Mouse (Mus musculus) cerebellum, postnatal 36 days (tissue): Measurements from ENCODE around the gene Gm7534.

Source experiments
- DNase-seq, 2 experiments: peaks; one replicate each; pipeline ENCODE4 v3.0.0; 2021 to 2022; ENCODE audit warnings: mixed read lengths in 2 of 2

The Gm7534 gene

GRCm38 (mm10) chr4:134202904-134203303 lies at the start of gene Gm7534:
Gene Gm7534 (minus strand): TSS chr4:134203004.
- no peak for DNase-seq

DNA sequence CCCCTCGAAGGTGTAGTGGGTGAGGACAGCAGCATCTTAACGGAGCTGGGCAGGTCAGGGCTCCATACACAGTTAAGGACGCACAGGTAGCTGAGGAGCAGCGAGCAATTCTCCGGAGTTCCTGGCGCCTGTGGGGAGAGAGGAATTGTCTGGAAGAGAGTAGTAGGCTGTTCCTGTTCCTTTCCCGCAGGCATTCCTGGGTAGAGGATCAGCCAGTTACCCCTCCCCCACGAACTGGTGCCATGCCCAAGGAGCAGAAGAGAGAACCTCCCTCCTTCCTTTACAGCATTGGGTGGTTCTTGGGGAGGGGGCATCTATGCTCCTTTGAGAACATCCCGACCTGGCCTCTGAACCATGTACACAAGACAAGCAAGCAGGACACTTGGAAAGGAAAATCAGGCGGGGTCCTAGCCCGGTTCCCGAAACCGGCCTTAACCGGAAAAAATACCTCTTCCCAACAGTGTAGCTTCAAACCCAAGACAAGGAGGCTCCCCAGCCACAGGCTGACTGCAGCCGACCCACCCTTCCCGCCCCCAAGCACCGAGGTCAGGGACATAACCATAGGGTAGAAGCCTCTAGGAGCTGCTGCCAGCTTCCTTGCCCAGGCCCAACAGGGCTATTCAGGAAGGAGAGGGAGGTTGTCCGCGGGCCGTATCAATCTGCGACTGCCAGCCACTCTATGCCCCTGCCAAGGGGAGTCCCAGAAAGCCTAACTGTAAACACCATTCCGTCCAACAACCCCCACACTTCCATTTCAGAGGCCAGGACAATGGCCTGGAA lies 49.5 kb upstream of the Gm7534 start:
- DNase-seq: no peak

DNA sequence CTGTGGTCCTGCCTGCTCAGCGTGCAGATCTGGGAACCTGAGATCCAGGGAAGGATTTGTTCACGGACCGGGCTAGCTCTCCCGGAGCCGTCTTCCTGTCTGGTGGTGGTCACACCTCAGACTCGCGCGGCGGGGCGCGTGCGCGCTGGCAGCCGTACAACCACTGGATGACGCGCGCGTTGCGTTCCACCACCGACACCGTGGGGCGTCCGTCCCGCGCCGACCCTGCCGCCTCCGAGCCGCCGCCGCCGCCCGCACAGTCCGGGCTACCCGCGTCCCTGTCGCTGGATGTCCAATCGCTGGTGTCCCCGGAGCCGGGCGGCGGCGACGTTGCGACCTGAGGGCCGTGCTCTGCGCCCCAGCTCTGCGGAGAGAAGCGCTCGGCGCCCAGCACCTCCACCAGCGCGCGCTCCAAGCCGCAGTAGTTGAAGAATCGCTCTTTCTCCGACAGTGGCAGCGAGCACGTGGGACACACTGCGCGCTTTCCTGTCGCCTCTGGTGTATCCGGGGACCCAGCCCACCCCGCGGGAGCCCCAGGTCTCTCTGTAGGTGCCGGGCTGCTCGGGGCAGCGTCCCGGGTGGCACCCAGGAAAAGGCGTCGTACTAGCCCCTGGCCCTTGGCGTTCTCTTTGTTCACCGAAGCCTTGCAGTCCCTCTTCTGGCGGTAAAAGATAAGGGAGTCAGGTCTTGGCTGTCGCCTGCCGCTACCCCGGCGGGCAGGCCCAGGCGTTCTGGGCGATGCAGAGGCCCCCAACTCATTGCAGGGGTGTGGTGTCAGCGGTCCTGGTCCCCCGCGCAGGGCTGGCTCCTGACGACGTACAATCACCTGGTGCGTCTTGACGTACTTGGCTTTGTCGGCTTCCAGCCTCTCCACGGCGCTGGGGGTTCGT lies 48.7 kb upstream of the Gm7534 start:
- peak in 1 of 2 experiments; percentile 22 for DNase-seq

- DNase-seq: no peak
Measured at GRCm38 (mm10) chr4:134250930-134251240, 48.1 kb upstream of the Gm7534 start.

- DNase-seq: no peak
Measured at GRCm38 (mm10) chr4:134250116-134250929, 47.5 kb upstream of the Gm7534 start.

DNA sequence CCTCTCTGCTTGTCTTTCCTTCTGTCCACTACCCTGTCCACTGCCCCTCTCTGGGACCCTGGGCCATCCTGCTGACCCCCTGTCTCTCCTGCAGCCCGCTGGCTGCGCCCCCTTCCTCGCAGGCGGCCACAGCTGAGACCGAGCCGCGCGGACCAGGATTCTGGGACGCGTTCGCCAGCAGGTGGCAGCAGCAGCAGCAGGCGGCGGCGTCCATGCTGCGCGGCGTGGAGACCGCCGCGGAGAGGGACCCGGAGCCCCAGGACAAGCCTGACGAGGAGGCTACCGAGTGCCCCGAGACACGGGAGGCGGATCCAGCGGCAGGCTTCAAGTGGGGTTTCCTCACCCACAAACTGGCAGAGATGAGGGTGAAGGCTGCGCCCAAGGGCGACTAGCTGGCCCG lies 46.8 kb upstream of the Gm7534 start:
- peak; percentile 59 to 69 for DNase-seq

DNA sequence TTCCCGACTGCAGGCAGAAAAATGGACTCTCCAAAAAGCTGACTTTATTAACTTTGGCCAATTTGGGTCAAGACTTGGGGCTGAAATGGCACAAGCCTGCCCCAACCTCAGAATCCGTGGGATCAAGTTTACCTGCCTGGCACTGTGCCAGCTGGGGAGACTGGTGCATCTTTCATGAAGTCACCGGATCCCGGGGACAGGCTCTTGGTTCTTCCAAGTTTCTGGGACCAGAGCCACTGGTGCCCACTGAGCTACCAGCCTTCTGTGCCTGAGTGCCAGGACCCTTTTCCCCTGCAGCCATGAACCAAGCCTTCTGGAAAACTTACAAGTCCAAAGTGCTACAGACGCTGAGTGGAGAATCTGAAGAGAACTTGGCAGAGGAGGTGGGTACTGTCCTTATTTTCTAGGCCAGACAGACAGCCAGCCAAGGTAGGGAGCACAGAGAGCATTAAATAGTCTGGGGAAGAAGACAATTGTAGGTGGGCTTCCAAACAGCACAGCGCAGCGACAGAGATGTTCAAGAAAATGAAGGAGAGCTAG lies 44.0 kb upstream of the Gm7534 start, which contains the start of gene Gm30191:
Gene Gm30191 (plus strand): TSS at position 217 of the 540 bp plus-strand sequence.
- peak; percentile 19 to 28 for DNase-seq

GRCm38 (mm10) chr4:134246256-134246655 lies 43.5 kb upstream of the Gm7534 start:
- DNase-seq: no peak

DNA sequence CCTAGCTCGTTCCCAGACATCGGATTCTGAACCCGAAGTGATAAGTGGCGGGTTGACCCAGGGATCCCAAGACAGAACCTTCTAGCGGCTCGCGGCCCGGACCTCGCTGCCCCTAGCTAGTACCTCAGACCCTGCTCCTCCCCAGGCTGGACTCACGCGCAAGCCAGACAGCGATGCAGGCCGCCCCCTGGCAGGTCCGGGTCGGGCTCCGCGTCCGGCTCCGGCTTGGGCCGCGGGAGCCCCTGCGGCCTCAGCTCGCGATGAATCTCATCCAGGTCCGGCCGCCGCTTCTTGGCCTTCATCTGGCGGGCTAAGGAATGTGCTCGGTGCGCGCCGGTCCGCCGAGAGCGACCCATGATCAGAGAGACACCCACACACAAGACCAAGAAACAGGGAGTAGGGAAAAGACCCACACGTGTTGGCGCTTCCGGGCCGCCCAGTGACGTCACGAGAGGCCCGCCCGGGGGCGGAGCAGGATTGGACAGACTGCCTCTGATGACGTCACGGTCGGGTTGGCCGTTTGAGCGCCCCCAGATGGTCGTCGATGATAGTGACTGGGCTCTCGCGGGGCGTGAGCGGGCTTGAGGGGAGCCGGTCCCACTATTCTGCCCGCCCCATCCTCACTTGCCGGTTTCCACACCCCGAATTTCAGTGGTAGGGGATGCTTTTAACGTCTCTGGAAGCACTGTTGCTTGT lies 42.5 kb upstream of the Gm7534 start, which contains the start of gene Zfp593:
Gene Zfp593 (minus strand): TSS at position 445 of the 696 bp plus-strand sequence.
- DNase-seq: peak; percentile 96

DNA sequence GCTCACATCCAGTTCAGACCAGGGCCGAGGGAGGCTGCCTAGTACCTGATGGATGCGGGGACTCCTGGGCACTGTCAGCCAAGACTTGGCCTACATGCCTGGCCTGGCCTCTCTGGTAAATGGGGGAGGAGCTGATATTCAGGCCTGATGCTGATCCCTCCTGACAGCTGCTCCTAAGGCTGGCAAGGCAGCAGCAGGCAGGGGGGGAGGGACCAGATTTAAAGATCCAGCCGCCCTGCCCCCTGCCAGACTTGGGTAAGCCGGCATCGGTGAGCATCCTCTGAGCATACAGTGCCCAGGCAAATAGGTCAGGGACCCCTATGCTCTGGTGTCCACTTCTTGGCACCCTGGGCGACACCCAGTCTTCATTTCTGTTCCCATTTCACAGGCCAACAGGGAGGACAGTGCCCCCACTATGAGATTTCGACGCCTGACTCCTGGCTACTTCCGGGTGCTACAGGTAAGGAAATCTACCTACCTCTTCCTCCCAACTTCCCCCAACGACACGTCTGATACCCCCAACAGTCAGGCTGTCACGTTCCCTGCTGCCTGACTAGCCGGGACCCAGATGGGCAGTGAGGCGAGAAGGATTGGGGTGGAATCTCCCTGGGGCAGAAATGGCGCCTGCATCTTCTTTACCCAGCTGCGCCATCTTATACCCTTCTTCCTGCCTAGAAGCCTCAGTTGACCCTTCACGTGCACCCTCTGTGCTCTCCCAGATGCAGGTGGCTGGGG lies 40.9 kb upstream of the Gm7534 start, which contains the start of gene E130218I03Rik:
Gene E130218I03Rik (plus strand): TSS at position 147 of the 735 bp plus-strand sequence.
- no peak for DNase-seq

DNA sequence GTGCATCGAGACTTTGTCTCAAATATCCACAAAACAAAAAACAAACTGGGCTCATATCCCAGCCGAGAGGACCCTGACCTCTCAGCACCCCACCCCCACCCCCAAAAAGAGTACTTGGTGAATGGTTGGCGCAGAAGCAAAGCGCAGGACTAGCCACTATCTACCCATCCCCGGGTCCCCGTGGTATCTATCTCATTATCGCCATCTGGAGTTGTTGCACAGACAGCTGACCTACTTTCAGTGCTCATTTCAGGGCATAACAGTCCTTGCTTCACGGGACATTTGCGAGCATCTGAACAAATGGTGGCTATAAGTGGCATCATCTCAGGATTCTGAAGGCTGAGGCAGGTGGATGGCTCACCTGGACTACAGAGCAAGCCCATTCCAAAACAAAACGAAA lies 35.9 kb upstream of the Gm7534 start:
- DNase-seq: peak in 1 of 2 experiments; percentile 33

DNA sequence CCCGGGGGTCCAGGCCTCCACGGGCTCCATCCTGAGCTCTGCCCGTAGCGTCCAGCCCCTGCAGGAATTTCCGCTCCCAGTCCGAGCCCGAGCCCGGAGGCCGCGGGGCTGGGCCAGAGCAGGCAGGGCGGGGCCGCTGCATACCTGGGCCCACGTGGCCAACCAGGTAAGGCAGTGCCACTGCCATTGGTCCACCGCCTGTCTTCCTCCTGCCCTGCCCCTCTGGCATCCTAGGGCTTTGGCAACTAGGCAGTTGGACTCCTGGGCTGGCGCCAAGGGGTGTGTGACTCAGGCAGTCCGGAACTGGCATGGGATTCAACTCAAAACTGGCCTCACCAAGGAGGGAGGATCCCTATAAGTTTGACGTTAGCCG lies 35.5 kb upstream of the Gm7534 start, which contains the start of gene Cnksr1:
Gene Cnksr1 (minus strand): TSS at position 121 of the 373 bp plus-strand sequence.
- DNase-seq: peak; percentile 74 to 82

- no peak for DNase-seq
Measured at GRCm38 (mm10) chr4:134237582-134238278, 34.9 kb upstream of the Gm7534 start.

GRCm38 (mm10) chr4:134234876-134235275 lies 32.1 kb upstream of the Gm7534 start:
- DNase-seq: no peak

DNA sequence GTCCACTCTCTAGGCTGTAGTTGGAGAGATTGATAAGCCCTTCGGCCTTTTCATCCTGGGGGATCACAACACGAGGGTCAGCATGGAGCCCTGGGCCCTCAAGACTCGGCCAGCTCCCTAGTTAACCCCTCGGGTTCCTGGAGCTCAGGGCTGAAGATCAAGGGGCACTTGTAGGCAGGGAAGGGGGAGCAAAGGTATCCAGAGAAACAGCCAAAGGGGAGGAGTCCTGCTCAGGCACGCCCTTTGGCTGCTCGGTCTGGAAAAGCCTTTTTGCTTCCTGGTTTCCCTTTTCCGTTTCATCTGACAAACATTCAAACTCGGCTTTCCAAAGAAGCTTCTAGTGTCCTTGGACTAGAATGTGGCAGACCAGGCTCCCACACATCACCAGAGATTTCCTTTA lies 27.6 kb upstream of the Gm7534 start:
- DNase-seq: no peak

GRCm38 (mm10) chr4:134227194-134227593 lies 24.4 kb upstream of the Gm7534 start, which contains the start of gene Catsper4:
Gene Catsper4 (minus strand): TSS chr4:134227383.
- no peak for DNase-seq

- no peak for DNase-seq
Measured at GRCm38 (mm10) chr4:134222793-134223600, 20.2 kb upstream of the Gm7534 start.

GRCm38 (mm10) chr4:134206488-134207053 lies 3.8 kb upstream of the Gm7534 start:
- no peak for DNase-seq

DNA sequence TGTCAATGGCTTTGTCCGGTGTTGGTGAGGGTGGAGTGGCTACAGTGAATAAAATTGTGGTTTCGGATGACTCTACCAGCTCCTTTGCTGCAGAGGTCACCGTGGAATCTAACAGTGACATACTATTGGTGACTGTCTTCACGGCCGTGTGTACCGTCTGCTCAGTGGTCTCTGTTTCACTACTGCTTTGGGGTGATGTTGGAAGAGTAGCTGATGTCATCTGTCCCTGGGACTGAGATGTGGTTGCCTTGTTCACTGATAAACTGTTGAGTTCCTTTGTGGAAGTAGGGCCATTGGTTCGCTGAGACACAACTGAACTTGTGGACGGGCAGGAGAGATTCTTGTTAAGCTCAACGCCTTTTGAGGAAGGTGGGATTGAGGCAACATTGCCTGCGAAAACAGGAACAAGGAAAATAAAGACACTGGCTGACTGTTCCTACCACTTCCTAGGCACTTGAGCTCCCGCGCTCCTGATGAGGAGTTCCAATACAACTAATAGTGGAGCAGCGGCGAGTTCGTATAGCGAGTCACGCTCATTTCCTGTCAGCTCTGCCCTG lies 614 bp upstream of the Gm7534 start:
- no peak for DNase-seq
